Mouse (Mus musculus) megakaryocyte, embryonic 14.5 days (primary cell): ENCODE data around the gene Lrrc10b.

Experiments used
- FLI1 ChIP-seq: IDR thresholded peaks from 2 replicates; pipeline ENCODE4 v1.6.1; 2012; ENCODE audit warnings: low read length, inconsistent platforms, mixed read lengths
- GATA1 ChIP-seq: IDR thresholded peaks from 3 replicates; pipeline ENCODE4 v1.6.1; 2012; ENCODE audit warnings: mixed read lengths, low read length, inconsistent platforms, borderline replicate concordance

DNA sequence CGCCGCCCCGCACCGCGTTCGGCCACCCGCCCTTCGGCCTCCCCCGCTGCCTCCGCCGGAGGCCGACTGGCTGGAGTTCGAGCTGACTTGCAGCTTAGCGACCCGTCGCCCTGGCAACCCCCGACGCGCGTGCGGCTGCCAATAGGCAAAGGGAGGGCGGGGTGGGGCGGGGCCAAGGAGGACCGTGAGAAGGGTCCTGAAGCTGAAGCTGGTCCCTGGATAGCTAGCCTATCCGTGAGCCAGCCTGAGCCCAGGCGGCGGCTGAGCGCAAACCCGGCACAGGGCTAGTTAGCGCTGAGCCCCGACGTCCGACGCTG, 169 bp upstream of the Lrrc10b start:
- no peak for TF ChIP-seq GATA1
- TF ChIP-seq FLI1 = no peak
